Mouse (Mus musculus) embryonic fibroblast, embryonic 13.5 days (primary cell): ENCODE measurements around the gene Faim2. TPM values are rescaled to one million over a fixed set of nuclear protein-coding genes. Genes with fewer than 3 reads are reported as not detected.

Experiments used
- H3K27ac ChIP-seq: 2 replicates; pipeline ENCODE4 v1.5.1; 2012; ENCODE audit warnings: low read length, control low read depth, inconsistent platforms; ENCODE audit not compliant: insufficient read depth
- H3K4me1 ChIP-seq: 2 replicates; pipeline ENCODE4 v1.6.1; 2011; ENCODE audit warnings: low read length; ENCODE audit not compliant: control insufficient read depth, insufficient read depth
- H3K4me3 ChIP-seq: 2 replicates; pipeline ENCODE4 v1.5.1; 2011; ENCODE audit warnings: mild to moderate bottlenecking, control low read depth, low read length; ENCODE audit not compliant: insufficient read depth
- CTCF ChIP-seq: IDR thresholded peaks from 2 replicates; pipeline ENCODE4 v1.5.1; 2011; ENCODE audit warnings: mild to moderate bottlenecking, control low read depth, low read length, moderate library complexity, borderline replicate concordance; ENCODE audit not compliant: insufficient read depth
- POLR2A ChIP-seq: IDR thresholded peaks from 2 replicates; pipeline ENCODE4 v1.6.1; 2011; ENCODE audit warnings: low read depth, mild to moderate bottlenecking, control low read depth, low read length, moderate library complexity
- polyA plus RNA-seq: library from polyadenylated mRNA; stranded (reverse); fragments of >200 nt; gene quantifications from 2 replicates; pipeline ENCODE4 v1.2.4, GENCODE M21; 2011; ENCODE audit warnings: low read depth; ENCODE audit not compliant: missing spikeins, insufficient read length

Faim2 gene
- polyA plus RNA-seq, 1 experiment, result 1.4 TPM

- TF ChIP-seq POLR2A (no peak), CTCF (no peak)
- no peak overlapping the region for H3K27ac ChIP-seq
- H3K4me1 ChIP-seq, result no peaks in the 10 kb centered on the region
- H3K4me3 ChIP-seq, result no peak overlapping the region
Measured at GRCm38 (mm10) chr15:99511797-99512525, 16.0 kb downstream of the Faim2 start.

GRCm38 (mm10) chr15:99510621-99511020 is 17.3 kb downstream of the Faim2 start:
- Histone ChIP-seq H3K4me1 (peaks cover 3% of the 10 kb centered on the region; the same call in 1 of the 2 replicates), H3K27ac (no peak overlapping the region), H3K4me3 (no peak overlapping the region)
- TF ChIP-seq POLR2A, result no peak
- TF ChIP-seq CTCF, result no peak

- Histone ChIP-seq H3K27ac (no peak overlapping the region), H3K4me3 (no peak overlapping the region), H3K4me1 (peaks cover 10% of the 10 kb centered on the region)
- TF ChIP-seq CTCF (no peak), POLR2A (no peak)
Measured at GRCm38 (mm10) chr15:99509840-99510239, 18.1 kb downstream of the Faim2 start.

GRCm38 (mm10) chr15:99505324-99506095 is 22.5 kb downstream of the Faim2 start:
- no peak for TF ChIP-seq POLR2A
- no peak for TF ChIP-seq CTCF
- H3K27ac ChIP-seq, result no peak overlapping the region
- no peak overlapping the region for H3K4me3 ChIP-seq
- H3K4me1 ChIP-seq, result peaks cover 12% of the 10 kb centered on the region

GRCm38 (mm10) chr15:99503256-99503655 is 24.7 kb downstream of the Faim2 start:
- peaks cover 12% of the 10 kb centered on the region for H3K4me1 ChIP-seq
- H3K27ac ChIP-seq, result no peak overlapping the region
- H3K4me3 ChIP-seq, result no peak overlapping the region
- TF ChIP-seq CTCF (no peak), POLR2A (no peak)

- no peak for TF ChIP-seq POLR2A
- no peak for TF ChIP-seq CTCF
- peaks cover 12% of the 10 kb centered on the region for H3K4me1 ChIP-seq
Measured at GRCm38 (mm10) chr15:99502311-99502831, 25.6 kb downstream of the Faim2 start.

GRCm38 (mm10) chr15:99501292-99502260 is 26.4 kb downstream of the Faim2 start:
- no peak for TF ChIP-seq POLR2A
- no peak for TF ChIP-seq CTCF
- Histone ChIP-seq H3K27ac (peak overlapping the region; percentile 20; the same call in 1 of the 2 replicates), H3K4me1 (peaks cover 12% of the 10 kb centered on the region), H3K4me3 (no peak overlapping the region)

More at GRCm38 (mm10) chr15:99502311-99502831, 25.6 kb downstream of the Faim2 start:
- H3K4me3 ChIP-seq, result no peak overlapping the region
- peak overlapping the region; percentile 20; the same call in 1 of the 2 replicates for H3K27ac ChIP-seq

GRCm38 (mm10) chr15:99500320-99500719 is 27.6 kb downstream of the Faim2 start:
- Histone ChIP-seq H3K4me1 (peaks cover 6% of the 10 kb centered on the region; the same call in 1 of the 2 replicates), H3K27ac (no peak overlapping the region), H3K4me3 (no peak overlapping the region)
- TF ChIP-seq CTCF, result no peak
- no peak for TF ChIP-seq POLR2A

GRCm38 (mm10) chr15:99499726-99500125 is 28.2 kb downstream of the Faim2 start:
- TF ChIP-seq POLR2A, result no peak
- no peak for TF ChIP-seq CTCF
- peaks cover 3% of the 10 kb centered on the region; the same call in 1 of the 2 replicates for H3K4me1 ChIP-seq
- H3K4me3 ChIP-seq, result no peak overlapping the region
- H3K27ac ChIP-seq, result no peak overlapping the region
